Mouse (Mus musculus) liver, embryonic 11.5 days (tissue): ENCODE data around the gene Sars2. TPM values are rescaled to one million over a fixed set of nuclear protein-coding genes. Genes with fewer than 3 reads are reported as not detected.

Experiments used
- ATAC-seq: fragments of 200-750 bp; cut with Nextera tagmentation; replicated peaks from 2 replicates; pipeline ENCODE4 v1.8.0; 2017; ENCODE audit warnings: moderate number of reproducible peaks, mild to moderate bottlenecking, moderate TSS enrichment, moderate library complexity; ENCODE audit not compliant: low FRiP score
- DNase-seq: peaks from one replicate; pipeline ENCODE4 v3.0.0-alpha.2; 2017; ENCODE audit warnings: low spot score
- H3K27ac ChIP-seq: fragments of 300-500 bp; sonication (generic); 2 replicates; pipeline ENCODE4 v1.5.1; 2014; ENCODE audit warnings: mild to moderate bottlenecking, low read depth, low read length, control low read depth
- H3K27me3 ChIP-seq: fragments of 300-500 bp; sonication (generic); replicated peaks from 2 replicates; pipeline ENCODE4 v1.6.1; 2014; ENCODE audit warnings: low read length, mixed read lengths; ENCODE audit not compliant: control insufficient read depth, insufficient read depth
- H3K36me3 ChIP-seq: fragments of 300-500 bp; sonication (generic); 2 replicates; pipeline ENCODE4 v1.6.1; 2014; ENCODE audit warnings: mild to moderate bottlenecking, low read length, moderate library complexity, mixed read lengths; ENCODE audit not compliant: control insufficient read depth, insufficient read depth
- H3K4me1 ChIP-seq: fragments of 300-500 bp; sonication (generic); replicated peaks from 2 replicates; pipeline ENCODE4 v1.6.1; 2014; ENCODE audit warnings: low read length, mixed read lengths; ENCODE audit not compliant: control insufficient read depth, insufficient read depth
- H3K4me2 ChIP-seq: fragments of 300-500 bp; sonication (generic); 2 replicates; pipeline ENCODE4 v1.6.1; 2014; ENCODE audit warnings: mild to moderate bottlenecking, control low read depth, moderate library complexity
- H3K4me3 ChIP-seq: fragments of 300-500 bp; sonication (generic); 2 replicates; pipeline ENCODE4 v1.5.1; 2014; ENCODE audit warnings: low read depth, low read length, control low read depth
- H3K9ac ChIP-seq: fragments of 300-500 bp; sonication (generic); 2 replicates; pipeline ENCODE4 v1.6.1; 2014; ENCODE audit warnings: low read depth, low read length, control low read depth
- H3K9me3 ChIP-seq: fragments of 300-500 bp; sonication (generic); 2 replicates; pipeline ENCODE4 v1.6.1; 2016; ENCODE audit warnings: low read length, inconsistent platforms, mixed read lengths; ENCODE audit not compliant: control insufficient read depth
- WGBS: fragments of 180-500 bp; shearing (Covaris S2); extraction: QIAGEN DNeasy Blood & Tissue Kit; methylation state at CpG from one replicate; pipeline ENCODE4 v1.1.7; 2014; 5-methylcytosine and 5-hydroxymethylcytosine counted together
- polyA plus RNA-seq: library from polyadenylated mRNA; unstranded; fragments of >200 nt; fragmentation: Nextera tagmentation; extraction: Ambion mirVana; gene quantifications from 2 replicates; pipeline ENCODE4 v1.2.1, GENCODE M21; 2014

Gene Sars2
- polyA plus RNA-seq, 1 experiment from 2014 or later, result 31.3 TPM

DNA sequence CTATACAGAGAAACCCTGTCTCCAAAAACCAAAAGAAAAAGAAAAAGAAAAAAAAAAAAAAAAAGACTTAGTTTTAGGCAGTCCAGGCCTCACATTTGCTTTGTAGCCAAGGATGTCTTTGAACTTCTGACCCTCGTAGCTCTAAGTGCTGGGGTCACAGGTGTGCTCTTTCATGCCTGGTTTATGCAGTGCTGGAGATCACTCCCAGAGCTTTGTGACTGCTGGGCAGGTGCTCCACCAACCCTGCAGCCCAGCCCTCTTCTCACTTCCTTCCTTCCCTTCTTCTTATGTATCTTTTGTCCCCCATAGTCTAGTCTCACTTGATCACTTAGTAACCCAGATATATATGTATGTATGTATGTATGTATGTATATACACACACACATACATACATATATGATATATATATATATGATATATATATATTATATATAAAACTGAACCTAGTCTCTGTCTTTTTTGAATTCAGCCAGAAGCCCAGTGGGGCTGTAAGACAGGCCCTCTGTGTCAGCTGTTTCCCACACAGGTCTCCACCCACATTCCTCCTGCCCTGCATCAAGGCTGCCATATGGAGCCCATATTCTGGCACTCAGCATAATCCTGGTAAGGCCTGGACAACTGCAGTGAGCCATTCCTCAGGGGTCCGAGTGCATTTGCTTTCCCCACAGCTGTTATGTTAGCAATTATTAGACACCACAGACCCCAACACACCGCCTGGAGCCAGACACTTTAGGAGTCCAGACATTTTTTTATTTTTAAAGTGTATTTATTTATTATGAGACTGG is 20.8 kb upstream of the Sars2 start:
- H3K36me3 ChIP-seq, result no peaks in the 10 kb centered on the region
- H3K4me2 ChIP-seq, result no peak overlapping the region
- no peaks in the 10 kb centered on the region for H3K27me3 ChIP-seq
- WGBS, result 65% methylated on average over 3 of the region's 3 CpGs
- no peak overlapping the region for H3K27ac ChIP-seq
- H3K9me3 ChIP-seq, result no peaks in the 10 kb centered on the region
- no peak for DNase-seq
- H3K9ac ChIP-seq, result no peak overlapping the region
- no peak overlapping the region for H3K4me3 ChIP-seq
- ATAC-seq, result no peak
- no peaks in the 10 kb centered on the region for H3K4me1 ChIP-seq

- Histone ChIP-seq H3K4me3 (no peak overlapping the region), H3K27ac (no peak overlapping the region), H3K36me3 (no peaks in the 10 kb centered on the region), H3K4me1 (no peaks in the 10 kb centered on the region), H3K4me2 (no peak overlapping the region), H3K9me3 (no peaks in the 10 kb centered on the region), H3K9ac (no peak overlapping the region), H3K27me3 (no peaks in the 10 kb centered on the region)
- ATAC-seq, result no peak
- DNase-seq, result no peak
- 90% methylated on average over 7 of the region's 7 CpGs for WGBS
Measured at GRCm38 (mm10) chr7:28722079-28722478, 19.7 kb upstream of the Sars2 start.

DNA sequence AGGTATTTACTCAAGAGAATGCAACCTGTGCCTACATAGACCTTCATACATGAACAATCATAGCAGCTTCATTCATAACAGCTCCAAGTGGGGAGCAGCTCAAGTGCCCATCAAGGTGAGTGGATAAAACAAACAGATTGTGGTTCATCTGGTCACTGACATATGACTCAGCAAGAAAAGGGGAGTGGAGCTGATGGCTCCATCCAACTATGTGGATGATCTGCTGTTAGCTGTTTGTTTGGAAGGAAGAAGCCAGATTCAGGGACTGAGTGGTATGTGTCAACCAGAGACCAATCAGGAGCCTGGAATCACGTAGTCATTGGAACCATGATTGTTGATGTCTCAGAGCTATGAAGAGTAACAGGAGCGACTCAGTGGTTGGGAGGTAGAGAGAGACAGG is 17.2 kb upstream of the Sars2 start:
- Histone ChIP-seq H3K4me2 (no peak overlapping the region), H3K27me3 (no peaks in the 10 kb centered on the region), H3K9ac (no peak overlapping the region), H3K9me3 (no peaks in the 10 kb centered on the region), H3K4me3 (no peak overlapping the region), H3K4me1 (no peaks in the 10 kb centered on the region), H3K27ac (no peak overlapping the region), H3K36me3 (no peaks in the 10 kb centered on the region)
- ATAC-seq (no peak), DNase-seq (no peak)
- WGBS, result 87% methylated on average over 2 of the region's 2 CpGs

GRCm38 (mm10) chr7:28726600-28726999 is 15.2 kb upstream of the Sars2 start:
- WGBS, result 9% methylated on average over 14 of the region's 14 CpGs

GRCm38 (mm10) chr7:28727649-28728340 is 14.0 kb upstream of the Sars2 start:
- Histone ChIP-seq H3K27me3 (0 out of 2 replicates have a peak, but pooled peaks cover 2% of the 10 kb centered on the region), H3K9me3 (peaks cover 9% of the 10 kb centered on the region; the same call in 1 of the 2 replicates), H3K4me3 (no peak overlapping the region), H3K27ac (no peak overlapping the region), H3K4me1 (peaks cover 4% of the 10 kb centered on the region), H3K36me3 (no peaks in the 10 kb centered on the region), H3K9ac (no peak overlapping the region), H3K4me2 (no peak overlapping the region)
- no peak for DNase-seq
- 58% methylated on average over 10 of the region's 10 CpGs for WGBS
- ATAC-seq, result no peak

More at GRCm38 (mm10) chr7:28726600-28726999, 15.2 kb upstream of the Sars2 start:
- H3K9me3 ChIP-seq, result peaks cover 6% of the 10 kb centered on the region; the same call in 1 of the 2 replicates
- no peaks in the 10 kb centered on the region for H3K4me1 ChIP-seq
- no peak overlapping the region for H3K27ac ChIP-seq
- DNase-seq, result peak; percentile 59
- H3K4me3 ChIP-seq, result no peak overlapping the region
- H3K9ac ChIP-seq, result no peak overlapping the region
- ATAC-seq, result no peak
- no peaks in the 10 kb centered on the region for H3K36me3 ChIP-seq
- no peak overlapping the region for H3K4me2 ChIP-seq
- H3K27me3 ChIP-seq, result 0 out of 2 replicates have a peak, but pooled peaks cover 2% of the 10 kb centered on the region

DNA sequence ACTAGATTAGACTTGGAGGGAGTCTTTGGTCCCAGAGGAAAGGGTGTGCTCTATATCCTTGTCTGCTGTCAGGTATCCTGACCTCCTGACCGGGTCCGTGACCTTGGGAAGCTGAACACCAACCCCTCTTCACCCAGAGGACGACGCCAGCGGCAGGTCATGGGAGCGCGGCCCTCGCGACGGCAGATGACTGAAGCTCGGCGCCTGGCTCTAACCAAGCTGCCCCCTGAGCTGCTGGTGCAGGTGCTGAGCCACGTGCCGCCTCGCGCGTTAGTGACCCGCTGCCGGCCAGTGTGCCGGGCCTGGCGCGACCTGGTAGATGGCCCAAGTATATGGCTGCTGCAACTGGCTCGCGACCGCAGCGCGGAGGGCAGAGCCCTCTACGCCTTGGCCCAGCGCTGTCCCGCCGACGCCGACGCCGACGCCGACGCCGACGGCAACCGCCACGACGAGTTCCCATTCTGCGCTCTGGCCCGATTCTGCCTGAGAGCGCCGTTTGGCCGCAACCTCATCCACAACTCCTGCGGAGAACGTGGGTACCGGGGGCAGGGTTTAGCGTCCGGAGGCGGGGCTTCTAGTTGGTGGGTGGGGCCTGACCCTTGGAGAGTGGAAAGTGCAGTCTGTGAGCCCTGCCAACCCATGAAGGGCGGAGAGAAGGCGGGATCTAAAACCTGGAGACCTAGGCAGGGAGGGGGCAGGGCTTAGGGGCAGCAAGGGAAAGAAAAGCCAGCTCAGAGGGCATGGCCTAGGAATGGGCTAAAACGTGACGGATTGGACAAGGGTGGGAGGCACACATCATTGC is 9.2 kb upstream of the Sars2 start:
- peak overlapping the region; percentile 50 for H3K4me3 ChIP-seq
- ATAC-seq (peak; percentile 90), DNase-seq (peak; percentile 84)
- 3% methylated on average over 58 of the region's 58 CpGs for WGBS
- H3K9me3 ChIP-seq, result peaks cover 9% of the 10 kb centered on the region; the same call in 1 of the 2 replicates
- H3K36me3 ChIP-seq, result peaks cover 5% of the 10 kb centered on the region; the same call in 1 of the 2 replicates
- peaks cover 7% of the 10 kb centered on the region for H3K4me1 ChIP-seq
- no peak overlapping the region for H3K27ac ChIP-seq
- peak overlapping the region; percentile 39 for H3K9ac ChIP-seq
- H3K4me2 ChIP-seq, result peak overlapping the region; percentile 92
- 0 out of 2 replicates have a peak, but pooled peaks cover 2% of the 10 kb centered on the region for H3K27me3 ChIP-seq

DNA sequence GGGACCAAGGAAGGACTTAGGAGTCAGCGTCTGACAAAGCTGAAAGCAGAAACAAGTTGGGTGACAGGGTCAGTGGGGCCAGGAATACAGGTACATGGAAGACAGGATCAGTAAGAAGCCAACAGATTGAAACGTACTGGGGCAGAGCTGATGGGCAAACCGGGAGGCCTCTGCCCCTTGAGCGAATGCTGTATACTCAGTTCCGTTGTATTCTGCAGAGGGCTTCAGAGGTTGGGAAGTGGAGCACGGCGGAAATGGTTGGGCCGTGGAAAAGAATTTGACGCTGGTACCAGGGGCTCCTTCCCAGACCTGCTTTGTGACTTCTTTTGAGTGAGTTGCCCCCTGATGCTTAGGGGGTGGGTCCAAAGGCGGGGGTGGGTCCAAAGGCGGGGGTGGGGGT is 8.6 kb upstream of the Sars2 start:
- H3K4me2 ChIP-seq, result peak overlapping the region; percentile 92
- ATAC-seq (peak; percentile 12; the same call in 1 of the 2 replicates), DNase-seq (no peak)
- peaks cover 7% of the 10 kb centered on the region for H3K4me1 ChIP-seq
- no peak overlapping the region; the same call in 1 of the 2 replicates for H3K9ac ChIP-seq
- H3K36me3 ChIP-seq, result peaks cover 10% of the 10 kb centered on the region
- H3K9me3 ChIP-seq, result peaks cover 9% of the 10 kb centered on the region; the same call in 1 of the 2 replicates
- H3K4me3 ChIP-seq, result peak overlapping the region; percentile 50
- WGBS, result 14% methylated on average over 11 of the region's 11 CpGs
- no peak overlapping the region for H3K27ac ChIP-seq
- 0 out of 2 replicates have a peak, but pooled peaks cover 2% of the 10 kb centered on the region for H3K27me3 ChIP-seq

DNA sequence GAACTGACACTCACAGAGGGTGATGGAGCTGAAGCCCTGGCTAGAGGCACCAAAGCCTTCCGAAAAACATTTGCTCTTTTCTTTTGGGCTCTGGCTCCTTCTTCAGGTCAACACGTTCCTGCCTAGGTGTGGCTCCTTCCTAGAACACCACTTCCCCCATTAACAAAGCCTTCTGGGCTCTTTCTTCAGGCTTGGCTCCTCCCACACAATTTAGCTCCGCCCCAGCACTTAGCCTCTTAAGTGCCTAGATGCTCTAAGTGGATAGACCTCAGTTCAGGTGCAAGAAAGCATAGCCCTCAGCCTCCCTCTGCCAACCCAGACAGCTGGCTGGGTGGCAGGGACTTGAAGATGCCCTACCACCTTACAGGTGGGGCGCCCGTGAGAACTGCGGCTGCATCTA is 6.1 kb upstream of the Sars2 start:
- 77% methylated on average over 6 of the region's 6 CpGs for WGBS
- 0 out of 2 replicates have a peak, but pooled peaks cover 2% of the 10 kb centered on the region for H3K27me3 ChIP-seq
- peaks cover 9% of the 10 kb centered on the region; the same call in 1 of the 2 replicates for H3K9me3 ChIP-seq

More for the DNA sequence above, 6.1 kb upstream of the Sars2 start:
- no peak overlapping the region for H3K4me2 ChIP-seq
- H3K4me3 ChIP-seq, result no peak overlapping the region
- H3K9ac ChIP-seq, result no peak overlapping the region
- H3K27ac ChIP-seq, result no peak overlapping the region
- peaks cover 7% of the 10 kb centered on the region for H3K4me1 ChIP-seq
- peaks cover 23% of the 10 kb centered on the region for H3K36me3 ChIP-seq
- ATAC-seq (no peak), DNase-seq (no peak)
